Comparison of ENCODE assay signal across 30 mouse cellular contexts in the genomic region with DNA sequence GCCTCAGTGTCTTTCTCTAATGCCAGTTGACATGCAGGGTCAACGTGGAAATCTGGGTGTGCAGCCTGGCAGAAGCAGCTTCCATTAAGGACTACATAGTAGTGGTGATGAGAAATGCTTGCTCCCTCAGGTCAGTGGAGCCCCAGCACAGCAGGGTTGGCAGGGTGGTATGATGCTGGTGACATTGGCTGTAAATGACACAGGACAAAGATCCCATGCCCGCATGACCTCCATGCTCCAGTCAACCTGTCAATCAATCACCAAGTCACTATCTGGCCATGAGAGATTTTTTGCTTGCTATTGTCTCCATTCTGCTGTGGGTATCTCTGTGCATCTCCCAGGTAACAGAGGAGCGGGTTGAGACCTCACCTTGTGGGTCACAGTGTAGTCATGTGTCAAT.
"Had no signal": no experiment of that assay in that cellular context is flagged by ENCODE, and none has a peak within 500 bp of the region (broad histone marks: within the 10 kb centered on the region; RNA-seq: fewer than 3 reads in every experiment).

No protein-coding gene starts in this region.

- H3K4me3 ChIP-seq: heart, embryonic 10.5 days; heart, embryonic 12.5 days; heart, embryonic 13.5 days; heart, embryonic 15.5 days; hindbrain, embryonic 10.5 days; hindbrain, embryonic 12.5 days; hindbrain, embryonic 13.5 days; hindbrain, embryonic 15.5 days; intestine, embryonic 15.5 days; kidney, embryonic 15.5 days; layer of hippocampus, adult 2 months; left cerebral cortex, adult 2 months had no signal

- H3K36me3 ChIP-seq: heart, embryonic 10.5 days; heart, embryonic 12.5 days; heart, embryonic 13.5 days; heart, embryonic 15.5 days; hindbrain, embryonic 10.5 days; hindbrain, embryonic 12.5 days; hindbrain, embryonic 13.5 days; hindbrain, embryonic 15.5 days; intestine, embryonic 15.5 days; kidney, embryonic 15.5 days had no signal

- ATAC-seq: hindbrain, embryonic 16.5 days; hindbrain, postnatal 0 days; intestine, embryonic 15.5 days; intestine, embryonic 16.5 days; intestine, postnatal 0 days had no signal

- H3K4me2 ChIP-seq: heart, embryonic 11.5 days; heart, embryonic 12.5 days; heart, embryonic 13.5 days; heart, embryonic 15.5 days; hindbrain, embryonic 12.5 days; hindbrain, embryonic 13.5 days; hindbrain, embryonic 14.5 days; hindbrain, embryonic 15.5 days; intestine, embryonic 15.5 days; kidney, embryonic 15.5 days had no signal

- H3K9ac ChIP-seq: heart, embryonic 12.5 days; heart, embryonic 13.5 days; heart, embryonic 15.5 days; hindbrain, embryonic 12.5 days; hindbrain, embryonic 13.5 days; hindbrain, embryonic 14.5 days; hindbrain, embryonic 15.5 days; intestine, embryonic 15.5 days; kidney, embryonic 15.5 days had no signal

- H3K27me3 ChIP-seq: hindbrain, embryonic 12.5 days; hindbrain, embryonic 15.5 days; intestine, embryonic 15.5 days had no signal

- DNase-seq: heart, postnatal 10 days; heart, postnatal 14 days; heart, postnatal 36 days; heart, postnatal 4 days; kidney, adult 11 months; kidney, adult 18-20 months; kidney, adult 9 months; kidney, postnatal 14 days; kidney, postnatal 4 days; layer of hippocampus, adult 9-11 months; layer of hippocampus, postnatal 36 days had no signal

- H3K27ac ChIP-seq: heart, embryonic 13.5 days; hindbrain, embryonic 12.5 days; hindbrain, embryonic 13.5 days; hindbrain, embryonic 14.5 days; hindbrain, embryonic 15.5 days; hindbrain, postnatal 0 days; intestine, embryonic 15.5 days; kidney, embryonic 15.5 days; kidney, postnatal 0 days; layer of hippocampus, adult 2 months; left cerebral cortex, adult 2 months had no signal

- H3K9me3 ChIP-seq: heart, embryonic 10.5 days; heart, embryonic 13.5 days; heart, embryonic 15.5 days; hindbrain, embryonic 10.5 days; hindbrain, embryonic 12.5 days; hindbrain, embryonic 13.5 days; hindbrain, embryonic 15.5 days; intestine, embryonic 15.5 days; kidney, embryonic 15.5 days had no signal
